Mouse (Mus musculus): ENCODE measurements around the gene 1700003E16Rik. TPM values are rescaled to one million over a fixed set of nuclear protein-coding genes. Genes with fewer than 3 reads are reported as not detected.
"Not testable (repeated sequence)": the region's sequence is repeated elsewhere in the genome, so short reads cannot be mapped to it uniquely, and the experiment has no call there.

Gene 1700003E16Rik
- polyA plus RNA-seq, 1 experiment from 2014 or later, result 0.77 TPM

DNA sequence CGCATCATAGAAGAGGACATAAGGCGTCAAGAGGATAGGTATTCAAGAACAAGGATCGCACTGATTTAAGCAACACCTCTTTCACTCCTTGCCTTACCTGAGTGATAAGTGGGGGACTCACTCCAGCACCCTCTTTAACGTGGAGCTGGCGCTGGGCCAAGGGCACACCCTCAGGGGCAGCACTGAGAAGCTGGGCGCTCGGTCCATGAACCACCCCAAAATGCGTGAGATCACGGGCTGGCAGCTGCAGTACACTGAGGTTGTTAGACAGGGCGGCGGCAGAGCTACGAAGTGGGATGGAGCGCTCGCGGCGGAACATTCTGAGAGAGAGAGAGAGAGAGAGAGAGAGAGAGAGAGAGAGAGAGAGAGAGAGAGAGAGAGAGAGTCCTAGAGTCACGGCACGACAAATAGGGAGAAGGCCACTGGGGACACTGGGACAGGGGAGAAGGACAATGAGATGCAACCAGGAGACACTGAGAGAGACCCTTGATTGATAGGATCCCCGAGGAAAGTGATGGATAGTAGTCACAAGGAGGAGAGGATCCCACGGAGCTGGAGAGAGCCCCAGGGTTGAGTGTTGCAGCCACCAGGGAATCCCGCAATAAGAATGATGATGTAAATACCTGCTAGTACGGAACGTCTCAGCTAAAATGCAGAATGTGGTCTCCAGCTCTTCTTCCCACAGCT, 509 bp upstream of the 1700003E16Rik start:
- Histone ChIP-seq H3K27me3 (ENCODE audit: control insufficient read depth, insufficient read depth, low read length) (peaks cover 1% of the 10 kb centered on the region), H3K4me1 (ENCODE audit: control insufficient read depth, insufficient read depth, low read length) (no peaks in the 10 kb centered on the region), H3K9me3 (ENCODE audit: control insufficient read depth, low read depth, low read length) (no peaks in the 10 kb centered on the region), H3K4me2 (replicated peaks; ENCODE audit: low read depth, low read length) (peak overlapping the region; percentile 71), H3K4me3 (ENCODE audit: low read depth, low read length) (peak overlapping the region; percentile 46), H3K9ac (replicated peaks; ENCODE audit: low read depth, low read length) (peak overlapping the region; percentile 32; the same call in 1 of the 2 replicates), H3K36me3 (ENCODE audit: control insufficient read depth, insufficient read depth, low read length) (peaks cover 6% of the 10 kb centered on the region), H3K27ac (ENCODE audit: low read length) (no peak overlapping the region)
- WGBS, result 6% methylated on average over 23 of the region's 23 CpGs
- no peak for ATAC-seq (ENCODE audit: insufficient number of reproducible peaks, insufficient read depth, low FRiP score, low read depth)

DNA sequence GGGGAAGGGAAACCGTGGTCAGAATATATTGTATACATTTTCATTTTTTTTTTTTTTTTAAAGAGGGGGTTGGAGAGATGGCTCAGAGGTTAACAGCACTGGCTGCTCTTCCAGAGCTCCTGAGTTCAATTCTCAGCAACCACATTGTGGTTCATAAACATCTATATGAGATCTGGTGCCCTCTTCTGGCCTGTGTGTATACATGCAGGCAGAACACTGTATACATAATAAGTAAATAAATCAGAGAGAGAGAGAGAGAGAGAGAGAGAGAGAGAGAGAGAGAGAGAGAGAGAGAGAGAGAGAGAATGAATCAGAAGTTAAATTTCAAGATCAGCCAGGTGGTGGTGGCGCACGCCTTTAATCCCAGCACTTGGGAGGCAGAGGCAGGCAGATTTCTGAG, 3.3 kb downstream of the 1700003E16Rik start:
- WGBS, result 23% methylated on average over 3 of the region's 3 CpGs
- H3K4me2 ChIP-seq (replicated peaks; ENCODE audit: low read depth, low read length); H3K9ac ChIP-seq (replicated peaks; ENCODE audit: low read depth, low read length); H3K9me3 ChIP-seq (ENCODE audit: control insufficient read depth, low read depth, low read length); H3K4me1 ChIP-seq (ENCODE audit: control insufficient read depth, insufficient read depth, low read length); H3K4me3 ChIP-seq (ENCODE audit: low read depth, low read length); H3K27ac ChIP-seq (ENCODE audit: low read length); ATAC-seq (ENCODE audit: insufficient number of reproducible peaks, insufficient read depth, low FRiP score, low read depth); H3K36me3 ChIP-seq (ENCODE audit: control insufficient read depth, insufficient read depth, low read length): not testable (repeated sequence)
- peaks cover 11% of the 10 kb centered on the region for H3K27me3 ChIP-seq (ENCODE audit: control insufficient read depth, insufficient read depth, low read length)

DNA sequence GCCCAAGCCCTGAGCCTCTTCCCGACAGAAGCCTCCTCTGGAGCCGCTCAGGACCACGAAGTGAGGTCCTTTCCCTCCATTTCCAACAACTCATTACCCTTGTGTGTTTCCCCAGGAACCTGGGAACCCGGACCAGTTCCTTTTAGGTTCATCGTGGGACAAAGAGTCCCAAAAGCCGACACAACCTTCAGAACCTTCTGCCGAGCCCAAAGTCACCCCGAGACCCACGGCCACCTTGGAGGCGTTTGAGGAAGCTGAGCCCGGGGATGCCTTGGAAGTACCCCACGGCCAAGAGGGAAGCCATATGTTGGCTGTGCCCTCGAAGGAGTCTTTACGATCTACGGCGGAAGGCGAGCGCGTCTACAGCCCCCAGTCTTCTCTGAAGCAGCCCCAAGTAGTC, 5.2 kb downstream of the 1700003E16Rik start:
- peak overlapping the region; percentile 39 for H3K4me3 ChIP-seq (ENCODE audit: low read depth, low read length)
- WGBS, result 10% methylated on average over 19 of the region's 19 CpGs
- no peak overlapping the region for H3K27ac ChIP-seq (ENCODE audit: low read length)
- H3K9ac ChIP-seq (replicated peaks; ENCODE audit: low read depth, low read length), result peak overlapping the region; percentile 37; the same call in 1 of the 2 replicates
- H3K9me3 ChIP-seq (ENCODE audit: control insufficient read depth, low read depth, low read length), result no peaks in the 10 kb centered on the region
- ATAC-seq (ENCODE audit: insufficient number of reproducible peaks, insufficient read depth, low FRiP score, low read depth), result no peak
- H3K4me2 ChIP-seq (replicated peaks; ENCODE audit: low read depth, low read length), result peak overlapping the region; percentile 68
- peaks cover 11% of the 10 kb centered on the region for H3K27me3 ChIP-seq (ENCODE audit: control insufficient read depth, insufficient read depth, low read length)
- no peaks in the 10 kb centered on the region for H3K36me3 ChIP-seq (ENCODE audit: control insufficient read depth, insufficient read depth, low read length)
- H3K4me1 ChIP-seq (ENCODE audit: control insufficient read depth, insufficient read depth, low read length), result peaks cover 7% of the 10 kb centered on the region; the same call in 1 of the 2 replicates

DNA sequence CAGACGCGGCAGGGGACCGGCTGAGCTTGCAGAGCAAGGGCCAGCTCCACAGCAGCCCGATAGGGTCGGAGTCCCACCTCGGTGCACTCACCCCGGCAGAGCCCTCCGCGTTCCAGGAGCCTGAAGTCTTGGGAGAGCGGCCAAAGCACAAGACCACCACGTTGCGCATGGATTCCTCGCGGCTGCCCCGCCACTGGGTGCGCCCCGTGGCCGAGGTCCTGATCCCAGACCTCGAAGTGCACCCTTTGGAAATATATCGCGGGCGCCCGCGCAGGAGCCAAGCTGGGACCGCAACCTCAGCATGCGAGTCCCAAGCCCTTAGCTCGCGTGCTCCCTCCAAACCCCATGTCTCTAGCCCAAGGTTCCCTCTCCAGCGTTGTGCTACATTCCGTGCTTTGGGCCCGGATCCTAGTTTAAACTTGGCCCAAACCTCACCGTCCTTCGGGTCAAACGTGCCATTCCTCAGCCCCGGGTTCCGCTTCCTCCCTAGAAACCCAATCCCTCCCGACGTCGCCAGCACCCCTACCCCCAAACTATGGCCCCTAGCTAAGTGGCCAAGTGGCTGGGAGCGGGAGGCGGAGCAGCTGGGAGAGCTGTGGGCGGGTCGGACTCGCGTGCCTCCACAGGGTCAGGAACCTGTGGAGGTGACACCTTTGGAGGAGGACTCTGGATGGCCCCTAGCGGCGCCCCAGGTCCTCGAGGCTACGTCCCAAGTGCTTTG, 5.9 kb downstream of the 1700003E16Rik start:
- H3K36me3 ChIP-seq (ENCODE audit: control insufficient read depth, insufficient read depth, low read length), result no peaks in the 10 kb centered on the region
- H3K4me1 ChIP-seq (ENCODE audit: control insufficient read depth, insufficient read depth, low read length), result peaks cover 11% of the 10 kb centered on the region; the same call in 1 of the 2 replicates
- peak overlapping the region; percentile 39 for H3K4me3 ChIP-seq (ENCODE audit: low read depth, low read length)
- no peak overlapping the region for H3K27ac ChIP-seq (ENCODE audit: low read length)
- WGBS, result under 1% methylated on average over 49 of the region's 49 CpGs
- no peak for ATAC-seq (ENCODE audit: insufficient number of reproducible peaks, insufficient read depth, low FRiP score, low read depth)
- peak overlapping the region; percentile 37; the same call in 1 of the 2 replicates for H3K9ac ChIP-seq (replicated peaks; ENCODE audit: low read depth, low read length)
- H3K27me3 ChIP-seq (ENCODE audit: control insufficient read depth, insufficient read depth, low read length), result peaks cover 11% of the 10 kb centered on the region
- peak overlapping the region; percentile 68 for H3K4me2 ChIP-seq (replicated peaks; ENCODE audit: low read depth, low read length)
- H3K9me3 ChIP-seq (ENCODE audit: control insufficient read depth, low read depth, low read length), result no peaks in the 10 kb centered on the region

DNA sequence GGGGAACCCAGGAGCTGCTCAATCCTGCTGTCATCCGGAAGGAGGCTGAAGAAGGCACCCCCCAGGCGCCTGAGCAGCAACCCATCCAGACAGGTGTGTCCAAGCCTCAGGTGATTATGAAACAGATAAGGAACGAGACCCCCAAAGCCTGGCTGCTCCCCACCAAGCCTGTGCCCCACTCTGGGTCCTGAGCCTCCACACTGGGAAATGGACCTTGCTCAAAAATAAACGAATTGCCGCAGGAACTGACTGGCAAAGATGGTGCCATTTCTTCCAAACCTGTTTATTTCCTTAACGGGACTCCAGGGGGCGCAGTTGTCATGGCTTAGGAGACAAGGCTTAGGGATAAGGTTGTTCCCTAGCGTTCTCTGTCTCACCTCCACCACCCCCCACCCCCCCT, 6.5 kb downstream of the 1700003E16Rik start:
- Histone ChIP-seq H3K4me3 (ENCODE audit: low read depth, low read length) (peak overlapping the region; percentile 39), H3K9me3 (ENCODE audit: control insufficient read depth, low read depth, low read length) (no peaks in the 10 kb centered on the region), H3K9ac (replicated peaks; ENCODE audit: low read depth, low read length) (0 out of 2 replicates have a peak overlapping the region, but pooled peaks have one; percentile 37), H3K27me3 (ENCODE audit: control insufficient read depth, insufficient read depth, low read length) (peaks cover 11% of the 10 kb centered on the region), H3K4me1 (ENCODE audit: control insufficient read depth, insufficient read depth, low read length) (peaks cover 14% of the 10 kb centered on the region; the same call in 1 of the 2 replicates), H3K4me2 (replicated peaks; ENCODE audit: low read depth, low read length) (peak overlapping the region; percentile 68), H3K27ac (ENCODE audit: low read length) (no peak overlapping the region), H3K36me3 (ENCODE audit: control insufficient read depth, insufficient read depth, low read length) (no peaks in the 10 kb centered on the region)
- WGBS, result 0% methylated on average over 8 of the region's 8 CpGs
- no peak for ATAC-seq (ENCODE audit: insufficient number of reproducible peaks, insufficient read depth, low FRiP score, low read depth)

GRCm38 (mm10) chr6:83165026-83165606, 8.9 kb downstream of the 1700003E16Rik start:
- peak overlapping the region; percentile 75 for H3K27ac ChIP-seq (ENCODE audit: low read length)
- peak overlapping the region; percentile 71 for H3K9ac ChIP-seq (replicated peaks; ENCODE audit: low read depth, low read length)
- H3K9me3 ChIP-seq (ENCODE audit: control insufficient read depth, low read depth, low read length), result no peaks in the 10 kb centered on the region
- peaks cover 18% of the 10 kb centered on the region; the same call in 1 of the 2 replicates for H3K4me1 ChIP-seq (ENCODE audit: control insufficient read depth, insufficient read depth, low read length)
- H3K36me3 ChIP-seq (ENCODE audit: control insufficient read depth, insufficient read depth, low read length), result no peaks in the 10 kb centered on the region; the same call in 1 of the 2 replicates
- WGBS, result 6% methylated on average over 6 of the region's 6 CpGs
- peak; percentile 16; the same call in 1 of the 2 replicates for ATAC-seq (ENCODE audit: insufficient number of reproducible peaks, insufficient read depth, low FRiP score, low read depth)
- peaks cover 11% of the 10 kb centered on the region for H3K27me3 ChIP-seq (ENCODE audit: control insufficient read depth, insufficient read depth, low read length)
- H3K4me3 ChIP-seq (ENCODE audit: low read depth, low read length), result peak overlapping the region; percentile 70
- H3K4me2 ChIP-seq (replicated peaks; ENCODE audit: low read depth, low read length), result peak overlapping the region; percentile 74

- Histone ChIP-seq H3K27ac (ENCODE audit: low read length) (peak within 1 kb of the TSS; percentile 75), H3K36me3 (ENCODE audit: control insufficient read depth, insufficient read depth, low read length) (no peaks in the 10 kb centered on the region; the same call in 1 of the 2 replicates), H3K27me3 (ENCODE audit: control insufficient read depth, insufficient read depth, low read length) (peaks cover 9% of the 10 kb centered on the region), H3K9me3 (ENCODE audit: control insufficient read depth, low read depth, low read length) (no peaks in the 10 kb centered on the region), H3K4me2 (replicated peaks; ENCODE audit: low read depth, low read length) (peak within 1 kb of the TSS; percentile 74), H3K9ac (replicated peaks; ENCODE audit: low read depth, low read length) (peak within 1 kb of the TSS; percentile 71), H3K4me3 (ENCODE audit: low read depth, low read length) (peak within 1 kb of the TSS; percentile 70), H3K4me1 (ENCODE audit: control insufficient read depth, insufficient read depth, low read length) (peaks cover 18% of the 10 kb centered on the region; the same call in 1 of the 2 replicates)
- peak; percentile 85 for ATAC-seq (ENCODE audit: insufficient number of reproducible peaks, insufficient read depth, low FRiP score, low read depth)
- WGBS, result under 1% methylated on average over 51 of the region's 58 CpGs
Observed at GRCm38 (mm10) chr6:83165607-83166242, 9.5 kb downstream of the 1700003E16Rik start, which contains the start of gene Dctn1. Dctn1 (plus strand) TSS chr6:83165920.

- no peak for ATAC-seq (ENCODE audit: insufficient number of reproducible peaks, insufficient read depth, low FRiP score, low read depth)
- Histone ChIP-seq H3K27ac (ENCODE audit: low read length) (no peak overlapping the region; the same call in 1 of the 2 replicates), H3K36me3 (ENCODE audit: control insufficient read depth, insufficient read depth, low read length) (no peaks in the 10 kb centered on the region; the same call in 1 of the 2 replicates), H3K4me1 (ENCODE audit: control insufficient read depth, insufficient read depth, low read length) (peaks cover 18% of the 10 kb centered on the region; the same call in 1 of the 2 replicates), H3K9ac (replicated peaks; ENCODE audit: low read depth, low read length) (peak overlapping the region; percentile 71), H3K4me3 (ENCODE audit: low read depth, low read length) (peak overlapping the region; percentile 70), H3K9me3 (ENCODE audit: control insufficient read depth, low read depth, low read length) (no peaks in the 10 kb centered on the region), H3K4me2 (replicated peaks; ENCODE audit: low read depth, low read length) (peak overlapping the region; percentile 74), H3K27me3 (ENCODE audit: control insufficient read depth, insufficient read depth, low read length) (peaks cover 6% of the 10 kb centered on the region; the same call in 1 of the 2 replicates)
- under 1% methylated on average over 12 of the region's 12 CpGs for WGBS
Observed at GRCm38 (mm10) chr6:83166243-83166630, 10.0 kb downstream of the 1700003E16Rik start.

All from stomach, embryonic 14.5 days (tissue).